Mouse (Mus musculus): ENCODE results near the gene Pde6h. TPM values are rescaled to one million over a fixed set of nuclear protein-coding genes. Genes with fewer than 3 reads are reported as not detected.
A peak's percentile ranks its signal among the peaks of the same experiment; 100 is the strongest.

Gene Pde6h
- total and polyA plus RNA-seq, 2 experiments from 2014 or later = 0.04 to 0.19 TPM

DNA sequence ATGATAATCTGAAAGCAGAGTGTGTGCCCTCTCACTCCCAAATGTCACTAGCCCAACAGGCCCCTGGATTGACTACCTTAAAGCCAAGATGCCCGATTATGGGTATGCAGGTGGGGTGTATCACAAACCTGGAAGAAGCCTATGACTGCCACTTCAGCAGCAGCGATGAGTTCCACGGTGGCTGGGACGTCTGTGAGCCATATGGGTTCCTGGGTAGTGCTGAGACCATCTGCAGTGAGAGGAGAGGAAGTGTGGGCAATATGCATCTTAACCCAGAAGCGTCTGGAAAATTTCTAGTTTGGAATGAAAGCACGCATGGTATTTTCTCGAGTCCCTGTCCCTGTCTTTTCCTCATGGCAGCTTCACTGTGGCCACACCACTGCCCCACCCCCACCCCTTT lies 2.0 kb upstream of the Pde6h start:
- H3K27ac ChIP-seq (ENCODE audit: low read depth) = no peak overlapping the region
- DNase-seq (ENCODE audit: low spot score) (no peak), ATAC-seq (ENCODE audit: insufficient read depth, low read depth) (no peak)
- no peaks in the 10 kb centered on the region for H3K4me1 ChIP-seq (ENCODE audit: control insufficient read depth, insufficient read depth)
- H3K4me3 ChIP-seq (ENCODE audit: low read depth, low read length) = no peak overlapping the region
- no peaks in the 10 kb centered on the region for H3K27me3 ChIP-seq (ENCODE audit: control insufficient read depth, insufficient read depth, low read length)
- peaks cover 15% of the 10 kb centered on the region; the same call in 1 of the 2 replicates for H3K36me3 ChIP-seq (replicated peaks; ENCODE audit: control insufficient read depth, insufficient read depth, low read length)
- no peak overlapping the region for H3K9ac ChIP-seq (replicated peaks; ENCODE audit: low read depth, low read length)
- 67% methylated on average over 7 of the region's 7 CpGs for WGBS
- H3K9me3 ChIP-seq (replicated peaks; ENCODE audit: control insufficient read depth, low read length) = no peaks in the 10 kb centered on the region
- TF ChIP-seq EP300 (IDR thresholded peaks at IDR 0.05; ENCODE audit: low read depth) (no peak), CTCF (IDR thresholded peaks at IDR 0.05; ENCODE audit: low read depth) (no peak)
- H3K4me2 ChIP-seq (ENCODE audit: low read depth, low read length) = no peak overlapping the region

DNA sequence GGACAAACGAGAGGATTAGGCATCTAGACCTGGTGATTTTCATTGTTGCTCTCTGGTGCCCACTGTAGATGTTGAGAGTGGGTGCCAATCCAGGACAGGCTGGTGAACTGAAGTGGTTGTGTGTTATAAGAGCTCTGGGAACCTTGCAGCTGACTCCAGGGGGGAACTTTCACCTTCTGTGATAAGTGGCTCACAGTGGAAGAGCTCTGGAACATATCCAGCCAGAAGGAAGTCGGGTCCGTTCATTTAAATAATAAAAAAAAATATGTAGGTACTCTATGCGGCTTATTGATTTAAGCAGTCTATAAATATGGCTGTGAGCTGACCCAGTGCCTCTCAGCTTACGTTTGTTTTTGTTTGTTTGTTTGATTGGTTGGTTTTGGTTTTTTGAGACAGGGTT lies 1.6 kb upstream of the Pde6h start, which contains the start of gene Erp27:
TSS of gene Erp27 (minus strand) at position 101 of the 400 bp plus-strand sequence.
- Histone ChIP-seq H3K36me3 (replicated peaks; ENCODE audit: control insufficient read depth, insufficient read depth, low read length) (peaks cover 15% of the 10 kb centered on the region; the same call in 1 of the 2 replicates), H3K4me3 (ENCODE audit: low read depth, low read length) (no peak within 1 kb of the TSS), H3K27me3 (ENCODE audit: control insufficient read depth, insufficient read depth, low read length) (no peaks in the 10 kb centered on the region), H3K4me1 (ENCODE audit: control insufficient read depth, insufficient read depth) (no peaks in the 10 kb centered on the region), H3K9me3 (replicated peaks; ENCODE audit: control insufficient read depth, low read length) (no peaks in the 10 kb centered on the region), H3K4me2 (ENCODE audit: low read depth, low read length) (no peak within 1 kb of the TSS), H3K9ac (replicated peaks; ENCODE audit: low read depth, low read length) (no peak within 1 kb of the TSS), H3K27ac (ENCODE audit: low read depth) (no peak within 1 kb of the TSS)
- DNase-seq (ENCODE audit: low spot score) (no peak), ATAC-seq (ENCODE audit: insufficient read depth, low read depth) (no peak)
- no peak for TF ChIP-seq CTCF (IDR thresholded peaks at IDR 0.05; ENCODE audit: low read depth)
- no peak for TF ChIP-seq EP300 (IDR thresholded peaks at IDR 0.05; ENCODE audit: low read depth)
- WGBS = 50% methylated on average over 5 of the region's 5 CpGs

DNA sequence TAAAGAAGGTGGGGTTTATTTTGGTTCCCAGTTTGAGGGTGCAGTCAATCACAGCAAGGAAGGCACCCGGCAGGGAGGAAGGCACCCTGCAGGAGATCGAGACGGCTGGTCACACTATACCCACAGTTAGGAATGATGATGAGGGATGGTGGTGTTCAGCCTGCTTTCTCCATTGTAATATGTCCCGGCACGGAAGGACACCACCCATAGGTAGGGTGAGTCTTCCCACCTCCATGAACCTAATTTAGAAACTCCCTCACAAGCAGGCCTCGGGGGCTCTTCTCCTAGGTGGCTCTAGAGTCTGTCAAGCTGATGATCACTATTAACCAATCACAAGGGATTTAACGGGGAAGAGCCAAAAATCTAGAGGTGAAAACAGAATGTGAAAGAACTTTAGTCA lies 761 bp upstream of the Pde6h start:
- 82% methylated on average over 7 of the region's 7 CpGs for WGBS
- H3K4me3 ChIP-seq (ENCODE audit: low read depth, low read length) = no peak overlapping the region
- no peak overlapping the region for H3K27ac ChIP-seq (ENCODE audit: low read depth)
- H3K36me3 ChIP-seq (replicated peaks; ENCODE audit: control insufficient read depth, insufficient read depth, low read length) = peaks cover 15% of the 10 kb centered on the region; the same call in 1 of the 2 replicates
- no peak overlapping the region for H3K4me2 ChIP-seq (ENCODE audit: low read depth, low read length)
- H3K4me1 ChIP-seq (ENCODE audit: control insufficient read depth, insufficient read depth) = no peaks in the 10 kb centered on the region
- H3K27me3 ChIP-seq (ENCODE audit: control insufficient read depth, insufficient read depth, low read length) = no peaks in the 10 kb centered on the region
- no peak overlapping the region for H3K9ac ChIP-seq (replicated peaks; ENCODE audit: low read depth, low read length)
- TF ChIP-seq EP300 (IDR thresholded peaks at IDR 0.05; ENCODE audit: low read depth) = no peak
- no peaks in the 10 kb centered on the region for H3K9me3 ChIP-seq (replicated peaks; ENCODE audit: control insufficient read depth, low read length)
- ATAC-seq (ENCODE audit: insufficient read depth, low read depth) (no peak), DNase-seq (ENCODE audit: low spot score) (no peak)

DNA sequence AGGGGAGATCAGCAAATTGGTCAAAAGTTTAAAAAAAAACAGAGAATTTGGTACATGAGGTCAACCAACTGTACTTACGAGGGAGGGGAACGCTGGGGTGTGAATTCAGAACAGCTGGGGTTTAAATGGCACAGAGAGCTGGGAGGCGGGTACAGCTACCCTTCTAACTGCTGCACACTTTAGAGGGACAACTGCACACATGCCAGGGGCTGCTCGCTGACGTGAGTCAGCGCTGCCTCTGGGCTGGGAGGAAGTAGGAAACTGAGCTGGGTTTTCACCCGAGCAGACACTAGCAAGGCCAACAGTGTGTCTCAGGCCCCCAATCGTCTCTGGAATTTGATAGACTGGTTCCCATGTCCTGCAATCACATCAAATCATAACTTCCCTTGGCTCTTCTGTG lies 1.4 kb downstream of the Pde6h start:
- no peak overlapping the region for H3K4me3 ChIP-seq (ENCODE audit: low read depth, low read length)
- DNase-seq (ENCODE audit: low spot score) (no peak), ATAC-seq (ENCODE audit: insufficient read depth, low read depth) (no peak)
- H3K4me1 ChIP-seq (ENCODE audit: control insufficient read depth, insufficient read depth) = no peaks in the 10 kb centered on the region
- H3K9me3 ChIP-seq (replicated peaks; ENCODE audit: control insufficient read depth, low read length) = no peaks in the 10 kb centered on the region
- no peaks in the 10 kb centered on the region for H3K27me3 ChIP-seq (ENCODE audit: control insufficient read depth, insufficient read depth, low read length)
- H3K9ac ChIP-seq (replicated peaks; ENCODE audit: low read depth, low read length) = no peak overlapping the region
- H3K4me2 ChIP-seq (ENCODE audit: low read depth, low read length) = no peak overlapping the region
- peaks cover 26% of the 10 kb centered on the region; the same call in 1 of the 2 replicates for H3K36me3 ChIP-seq (replicated peaks; ENCODE audit: control insufficient read depth, insufficient read depth, low read length)
- no peak for TF ChIP-seq CTCF (IDR thresholded peaks at IDR 0.05; ENCODE audit: low read depth)
- TF ChIP-seq EP300 (IDR thresholded peaks at IDR 0.05; ENCODE audit: low read depth) = no peak
- 61% methylated on average over 8 of the region's 8 CpGs for WGBS
- H3K27ac ChIP-seq (ENCODE audit: low read depth) = 0 out of 2 replicates have a peak overlapping the region, but pooled peaks have one; percentile 7

DNA sequence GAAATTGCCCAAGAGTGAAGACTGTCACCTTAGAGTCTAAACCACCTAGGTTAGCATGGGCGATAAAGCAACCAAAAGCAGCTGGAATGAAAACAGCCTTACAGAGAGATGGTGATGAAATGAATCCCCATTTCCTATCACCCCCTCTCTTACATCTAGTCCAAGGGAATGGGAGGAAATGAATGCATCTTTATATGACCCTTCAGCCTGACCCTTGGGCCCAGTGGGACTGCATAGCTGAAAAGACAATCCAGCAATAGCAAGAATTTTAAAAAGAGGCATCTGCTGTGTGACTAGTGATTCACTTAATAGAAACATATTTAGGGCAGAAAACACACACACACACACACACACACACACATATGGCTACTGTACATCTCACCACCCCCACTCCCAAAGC lies 4.0 kb downstream of the Pde6h start:
- peaks cover 12% of the 10 kb centered on the region for H3K4me1 ChIP-seq (ENCODE audit: control insufficient read depth, insufficient read depth)
- peaks cover 26% of the 10 kb centered on the region; the same call in 1 of the 2 replicates for H3K36me3 ChIP-seq (replicated peaks; ENCODE audit: control insufficient read depth, insufficient read depth, low read length)
- H3K4me2 ChIP-seq (ENCODE audit: low read depth, low read length) = no peak overlapping the region
- H3K9ac ChIP-seq (replicated peaks; ENCODE audit: low read depth, low read length) = no peak overlapping the region
- H3K9me3 ChIP-seq (replicated peaks; ENCODE audit: control insufficient read depth, low read length) = no peaks in the 10 kb centered on the region
- no peaks in the 10 kb centered on the region for H3K27me3 ChIP-seq (ENCODE audit: control insufficient read depth, insufficient read depth, low read length)
- ATAC-seq (ENCODE audit: insufficient read depth, low read depth) (no peak), DNase-seq (ENCODE audit: low spot score) (no peak)
- WGBS = 69% methylated on average over 1 of the region's 1 CpGs
- no peak overlapping the region for H3K4me3 ChIP-seq (ENCODE audit: low read depth, low read length)
- no peak overlapping the region for H3K27ac ChIP-seq (ENCODE audit: low read depth)
- TF ChIP-seq EP300 (IDR thresholded peaks at IDR 0.05; ENCODE audit: low read depth) = no peak
- no peak for TF ChIP-seq CTCF (IDR thresholded peaks at IDR 0.05; ENCODE audit: low read depth)

DNA sequence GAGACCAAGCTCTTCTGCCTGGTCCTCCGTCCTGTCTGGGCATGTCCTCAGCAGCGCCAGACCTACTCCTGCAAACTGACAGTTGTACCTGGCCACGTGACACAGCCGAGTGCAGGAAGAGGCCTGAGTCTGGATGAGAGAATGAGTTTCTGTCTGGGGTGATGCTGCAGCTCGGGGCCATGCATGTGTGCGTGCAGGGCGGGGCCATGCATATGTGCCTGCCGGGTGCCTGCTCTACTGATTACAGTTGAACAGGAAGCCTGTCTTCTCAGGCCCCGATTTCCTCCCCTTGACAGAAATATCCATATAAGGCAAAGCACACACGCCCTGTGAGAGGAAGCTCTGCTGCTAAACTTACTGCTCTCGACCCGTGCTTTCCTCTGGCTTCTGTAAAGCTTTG lies 7.0 kb downstream of the Pde6h start:
- peak overlapping the region; percentile 43 for H3K4me2 ChIP-seq (ENCODE audit: low read depth, low read length)
- no peaks in the 10 kb centered on the region for H3K9me3 ChIP-seq (replicated peaks; ENCODE audit: control insufficient read depth, low read length)
- peak; percentile 84 for DNase-seq (ENCODE audit: low spot score)
- H3K9ac ChIP-seq (replicated peaks; ENCODE audit: low read depth, low read length) = 0 out of 2 replicates have a peak overlapping the region, but pooled peaks have one; percentile 32
- peak; percentile 89 for ATAC-seq (ENCODE audit: insufficient read depth, low read depth)
- H3K27me3 ChIP-seq (ENCODE audit: control insufficient read depth, insufficient read depth, low read length) = no peaks in the 10 kb centered on the region
- 0 out of 2 replicates have a peak, but pooled peaks cover 11% of the 10 kb centered on the region for H3K36me3 ChIP-seq (replicated peaks; ENCODE audit: control insufficient read depth, insufficient read depth, low read length)
- WGBS = 2% methylated on average over 12 of the region's 12 CpGs
- peak overlapping the region; percentile 19 for H3K4me3 ChIP-seq (ENCODE audit: low read depth, low read length)
- H3K27ac ChIP-seq (ENCODE audit: low read depth) = peak overlapping the region; percentile 66
- TF ChIP-seq CTCF (IDR thresholded peaks at IDR 0.05; ENCODE audit: low read depth) (no peak), EP300 (IDR thresholded peaks at IDR 0.05; ENCODE audit: low read depth) (peak; percentile 62; the same call in 1 of the 2 replicates)
- peaks cover 12% of the 10 kb centered on the region for H3K4me1 ChIP-seq (ENCODE audit: control insufficient read depth, insufficient read depth)

Measured in heart, postnatal 0 days (tissue).